Mouse (Mus musculus) small intestine, adult 2 months (tissue): ENCODE data around the gene Slc22a13.

Experiments
- CTCF ChIP-seq: fragments of 200-500 bp; IDR thresholded peaks from 2 replicates; pipeline ENCODE4 v1.5.1; 2012; ENCODE audit warnings: low read depth, mild to moderate bottlenecking, control low read depth, inconsistent platforms, low read length, moderate library complexity, mixed read lengths; ENCODE audit not compliant: insufficient replicate concordance, insufficient read length; ENCODE audit errors: extremely low read depth
- POLR2A ChIP-seq: fragments of 200-500 bp; IDR thresholded peaks from 2 replicates; pipeline ENCODE4 v1.6.1; 2012; ENCODE audit warnings: low read depth, mild to moderate bottlenecking, control low read depth, inconsistent platforms, low read length, moderate library complexity

DNA sequence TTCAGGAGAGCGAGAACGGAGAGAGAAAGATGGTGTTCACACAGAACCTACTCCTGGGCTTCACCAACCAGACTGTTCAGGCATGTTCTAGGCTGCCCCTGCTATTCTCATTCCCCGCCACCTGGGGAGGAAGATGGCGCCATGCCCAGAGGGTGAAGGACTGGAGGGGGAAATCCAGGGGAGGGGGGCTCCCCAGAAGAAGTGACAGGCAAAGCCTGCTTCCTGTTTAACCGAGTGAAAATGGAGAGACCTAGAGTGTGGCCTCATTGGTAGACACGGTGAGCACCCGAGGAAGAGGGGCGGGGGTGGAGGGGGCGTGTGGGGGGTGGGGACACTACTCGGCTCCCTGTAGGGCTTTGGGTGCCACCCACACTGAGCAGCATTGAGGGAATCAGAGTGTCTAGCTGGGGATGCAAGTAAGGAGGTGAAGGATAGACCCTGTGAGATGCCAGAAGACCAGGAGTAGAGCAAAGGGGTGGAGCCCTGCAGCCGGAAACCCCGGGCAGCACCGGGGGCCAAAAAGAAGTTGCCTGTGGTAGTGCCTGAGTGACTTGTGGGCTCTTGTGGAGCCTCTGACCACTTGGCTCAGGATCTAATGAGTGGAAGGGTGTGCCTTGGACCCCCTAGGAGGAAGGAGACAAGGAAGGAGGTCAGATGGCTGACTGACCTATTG, 62.7 kb downstream of the Slc22a13 start:
- no peak for TF ChIP-seq POLR2A
- no peak for TF ChIP-seq CTCF
